In genomic region chr5:37109280-37109849, GRCm38 (mm10) we compare ENCODE assay signal across 9 mouse cellular contexts. TPM values are rescaled to one million over a fixed set of nuclear protein-coding genes. Genes with fewer than 3 reads are reported as not detected.
DNase-seq lines count a peak whose midpoint lies in the region; ATAC-seq and TF ChIP-seq lines count a peak whose summit lies in the region.
"Had no signal": no experiment of that assay in that cellular context is flagged by ENCODE, and none has a peak within 500 bp of the region (broad histone marks: within the 10 kb centered on the region; RNA-seq: fewer than 3 reads in every experiment).

No protein-coding gene starts in this region.

- in situ Hi-C loops in Patski (cut with MboI; ENCODE audit: low pct_unique_long_range_greater_than_20kb) = loop anchor here (5.0 kb wide), 1 partner anchor 157 kb away; no protein-coding TSS in a partner anchor

- POLR2A ChIA-PET in Patski (lab: Charles Lee) = no interaction called here

- peak; percentile 91 for DNase-seq in CD4-positive, CD25-positive, alpha-beta regulatory T cell, adult 2 months (ENCODE audit: low read depth, low spot score)
- DNase-seq in Patski (ENCODE audit: low read depth, low spot score) = peak; percentile 42
- DNase-seq in cerebellum, postnatal 10 days = peak; percentile 88 to 91
- peak; percentile 91 to 92 for DNase-seq in layer of hippocampus, postnatal 10 days (ENCODE audit: low spot score in 2 of 2)
- DNase-seq in spleen, adult 12 weeks (ENCODE audit: low spot score) = peak; percentile 47
- DNase-seq in gastrocnemius, adult 18-20 months (ENCODE audit: low spot score) = no peak

- CTCF ChIA-PET in Patski (lab: Charles Lee) = interaction anchor here (1.2 to 2.0 kb wide), 6 partner anchors 23 to 163 kb away, joined by 3 to 7 read pairs (median 4); no protein-coding TSS in a partner anchor

- TF ChIP-seq CTCF in Patski (IDR thresholded peaks at IDR 0.05) = peak; percentile 91

- peaks cover 3% of the 10 kb centered on the region for H3K27me3 ChIP-seq in Patski

- ATAC-seq in Patski = peak; percentile 56
- ATAC-seq in granulocyte monocyte progenitor cell, adult 5-6 weeks (replicated peaks; ENCODE audit: poor library complexity, severe bottlenecking) = peak; percentile 73
- peak; percentile 88 for ATAC-seq in megakaryocyte progenitor cell, adult 5-6 weeks (replicated peaks; ENCODE audit: poor library complexity)

RNA-seq across cellular contexts. Expression of gene Gm1043, which starts 24.2 kb away (rescaled TPM):
- not detected for polyA plus RNA-seq in Patski (2021)
- not detected in 2 replicates for total RNA-seq in granulocyte monocyte progenitor cell, adult 5-6 weeks (2014; fragmentation: Nextera tagmentation)
- total RNA-seq in granulocyte monocyte progenitor cell, adult 5-6 weeks (2017) = not detected in 2 replicates
- 10 to 100 TPM; 16.5 to 18.4 TPM for total RNA-seq in layer of hippocampus, postnatal 10 days (2021)
- total RNA-seq in megakaryocyte progenitor cell, adult 5-6 weeks (2015) = not detected in 2 replicates
- not detected in 2 replicates for total RNA-seq in megakaryocyte progenitor cell, adult 5-6 weeks (2017)
- not detected for total RNA-seq in gastrocnemius, adult 18-20 months (2021)
- polyA plus RNA-seq: heart, embryonic 15.5 days had no signal

Comparison
In these comparisons a context has a peak if more than half of its experiments do, and no peak if none do; other contexts are left out.
1. RNA of gene Gm1043, which starts 24.2 kb away (total RNA-seq): 16.5 to 18.4 TPM in layer of hippocampus, postnatal 10 days; not detected in granulocyte monocyte progenitor cell, adult 5-6 weeks, not detected in megakaryocyte progenitor cell, adult 5-6 weeks and not detected in gastrocnemius, adult 18-20 months; every median in the first group is over 10 times any median in the second.
2. Peak in every context shown above with its lines, with median percentiles within 50 percentile points of each other: ATAC-seq.